Mouse (Mus musculus) stomach, embryonic 14.5 days (tissue): ENCODE data around the gene Poglut1. TPM values are rescaled to one million over a fixed set of nuclear protein-coding genes. Genes with fewer than 3 reads are reported as not detected.

Source experiments
- ATAC-seq: fragments of 200-750 bp; cut with Nextera tagmentation; 2 replicates; pipeline ENCODE4 v1.8.0; 2017; ENCODE audit warnings: low read depth, moderate TSS enrichment; ENCODE audit not compliant: insufficient number of reproducible peaks, insufficient read depth, low FRiP score
- H3K27ac ChIP-seq: fragments of 300-500 bp; sonication (generic); 2 replicates; pipeline ENCODE4 v1.5.1; 2014; ENCODE audit warnings: mild to moderate bottlenecking, low read length, moderate library complexity, mixed read lengths
- H3K27me3 ChIP-seq: fragments of 300-500 bp; sonication (generic); 2 replicates; pipeline ENCODE4 v1.6.1; 2014; ENCODE audit warnings: low read length, control low read depth, mixed read lengths; ENCODE audit not compliant: control insufficient read depth, insufficient read depth
- H3K36me3 ChIP-seq: fragments of 300-500 bp; sonication (generic); 2 replicates; pipeline ENCODE4 v1.6.1; 2014; ENCODE audit warnings: mild to moderate bottlenecking, control low read depth, low read length, moderate library complexity, mixed read lengths; ENCODE audit not compliant: control insufficient read depth, insufficient read depth
- H3K4me1 ChIP-seq: fragments of 300-500 bp; sonication (generic); 2 replicates; pipeline ENCODE4 v1.6.1; 2014; ENCODE audit warnings: low read length, control low read depth, mixed read lengths; ENCODE audit not compliant: control insufficient read depth, insufficient read depth
- H3K4me2 ChIP-seq: fragments of 300-500 bp; sonication (generic); replicated peaks from 2 replicates; pipeline ENCODE4 v1.6.1; 2014; ENCODE audit warnings: low read depth, low read length, control low read depth
- H3K4me3 ChIP-seq: fragments of 300-500 bp; sonication (generic); 2 replicates; pipeline ENCODE4 v1.5.1; 2014; ENCODE audit warnings: low read depth, low read length, control low read depth
- H3K9ac ChIP-seq: fragments of 300-500 bp; sonication (generic); replicated peaks from 2 replicates; pipeline ENCODE4 v1.6.1; 2014; ENCODE audit warnings: low read depth, mild to moderate bottlenecking, control low read depth, low read length, moderate library complexity, mixed read lengths
- H3K9me3 ChIP-seq: fragments of 300-500 bp; sonication (generic); 2 replicates; pipeline ENCODE4 v1.6.1; 2016; ENCODE audit warnings: low read depth, low read length, control low read depth; ENCODE audit not compliant: control insufficient read depth
- WGBS: fragments of 180-500 bp; shearing (Covaris S2); extraction: QIAGEN DNeasy Blood & Tissue Kit; methylation state at CpG from one replicate; pipeline ENCODE4 v1.1.7; 2014; 5-methylcytosine and 5-hydroxymethylcytosine counted together
- polyA plus RNA-seq: library from polyadenylated mRNA; unstranded; fragments of >200 nt; fragmentation: Nextera tagmentation; extraction: Ambion mirVana; gene quantifications from 2 replicates; pipeline ENCODE4 v1.2.1, GENCODE M21; 2014

Gene Poglut1
- polyA plus RNA-seq, 1 experiment from 2014 or later = 56.9 TPM

GRCm38 (mm10) chr16:38476312-38477240, 73.5 kb downstream of the Poglut1 start:
- no peaks in the 10 kb centered on the region for H3K4me1 ChIP-seq
- H3K9ac ChIP-seq = no peak overlapping the region
- H3K9me3 ChIP-seq = no peaks in the 10 kb centered on the region
- H3K4me3 ChIP-seq = peak overlapping the region; percentile 31
- no peaks in the 10 kb centered on the region for H3K27me3 ChIP-seq
- peak; percentile 56; the same call in 1 of the 2 replicates for ATAC-seq
- peak overlapping the region; percentile 63 for H3K4me2 ChIP-seq
- WGBS = 8% methylated on average over 34 of the region's 34 CpGs
- no peaks in the 10 kb centered on the region for H3K36me3 ChIP-seq
- no peak overlapping the region for H3K27ac ChIP-seq

- Histone ChIP-seq H3K4me3 (no peak overlapping the region), H3K27me3 (no peaks in the 10 kb centered on the region), H3K27ac (no peak overlapping the region), H3K9me3 (no peaks in the 10 kb centered on the region), H3K4me2 (peak overlapping the region; percentile 63; the same call in 1 of the 2 replicates), H3K4me1 (no peaks in the 10 kb centered on the region), H3K36me3 (no peaks in the 10 kb centered on the region), H3K9ac (no peak overlapping the region)
- ATAC-seq = no peak
- 38% methylated on average over 4 of the region's 4 CpGs for WGBS
Observed at GRCm38 (mm10) chr16:38475681-38476311, 74.3 kb downstream of the Poglut1 start.

Other genes with a start within 250 kb of the Poglut1 start
- 0.18 TPM in 1 of 2 replicates, not detected in the other for gene Maats1, start 208.1 kb downstream of the Poglut1 start, polyA plus RNA-seq
- gene Cox17, start 203.3 kb downstream of the Poglut1 start, polyA plus RNA-seq = 135 and 147 TPM in 2 replicates
- gene Gm21987, start 203.2 kb downstream of the Poglut1 start, polyA plus RNA-seq = not detected in 2 replicates
- 5.4 and 5.7 TPM in 2 replicates for gene Popdc2, start 188.0 kb downstream of the Poglut1 start, polyA plus RNA-seq
- 0.71 TPM in 1 of 2 replicates, not detected in the other for gene Pla1a, start 117.1 kb downstream of the Poglut1 start, polyA plus RNA-seq
- gene Adprh, start 97.6 kb downstream of the Poglut1 start, polyA plus RNA-seq = 92.3 and 93.6 TPM in 2 replicates
- gene Cd80, start 94.7 kb downstream of the Poglut1 start, polyA plus RNA-seq = 0.43 and 0.49 TPM in 2 replicates
- 23.8 and 25.5 TPM in 2 replicates for gene Timmdc1, start 27.6 kb downstream of the Poglut1 start, polyA plus RNA-seq
- gene Tmem39a, start 8.4 kb upstream of the Poglut1 start, polyA plus RNA-seq = 119 and 133 TPM in 2 replicates
- gene Arhgap31, start 163.0 kb upstream of the Poglut1 start, polyA plus RNA-seq = 13.6 and 14.8 TPM in 2 replicates
- gene B4galt4, start 192.0 kb upstream of the Poglut1 start, polyA plus RNA-seq = 25.1 and 30.0 TPM in 2 replicates